Mouse (Mus musculus): ENCODE results near the gene Npy2r.

Npy2r gene

DNA sequence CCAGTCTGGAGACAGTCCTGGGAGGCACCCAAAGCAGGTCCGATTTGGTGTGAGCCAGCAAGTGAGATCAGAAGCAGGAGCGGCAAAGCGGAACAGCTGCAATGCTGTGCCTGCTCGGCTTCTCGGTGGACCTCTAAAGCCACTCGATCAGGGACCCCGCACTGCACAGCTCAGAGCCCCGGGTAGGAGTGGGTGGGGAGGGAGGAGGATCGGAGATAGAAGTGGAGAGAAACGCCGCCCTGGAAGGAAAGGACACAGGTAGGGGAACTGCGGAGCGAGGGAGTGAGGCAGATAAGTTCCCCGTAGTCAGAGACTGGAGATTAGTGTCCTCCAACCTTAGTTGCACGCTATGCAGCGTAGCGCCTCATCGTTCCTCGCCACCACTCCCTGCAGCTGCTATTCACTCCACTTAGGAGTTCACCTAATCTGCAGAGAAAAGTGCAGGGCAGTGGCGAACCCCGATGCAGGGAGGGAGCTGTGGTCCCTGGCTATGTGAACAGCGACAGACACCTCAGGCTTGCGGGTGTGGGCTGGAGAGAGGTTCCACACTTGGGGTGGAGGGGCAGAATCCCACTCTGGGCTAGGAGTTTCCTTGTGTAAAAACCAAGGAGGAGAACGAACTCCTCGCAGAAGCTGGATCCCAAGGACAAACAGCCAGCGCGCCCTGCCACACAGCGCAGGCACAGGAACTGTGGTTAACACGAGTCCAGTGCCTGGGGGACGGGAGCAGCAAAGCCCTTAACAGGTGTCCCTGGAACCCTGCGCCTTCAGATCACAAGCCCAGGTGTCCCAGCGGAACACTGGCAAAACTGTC, at the start of gene Npy2r:
Gene Npy2r, minus strand, starts transcription at position 177 of the 814 bp plus-strand sequence.
- DNase-seq (ENCODE audit: extremely low spot score, low read depth, low spot score): peak; percentile 5

DNA sequence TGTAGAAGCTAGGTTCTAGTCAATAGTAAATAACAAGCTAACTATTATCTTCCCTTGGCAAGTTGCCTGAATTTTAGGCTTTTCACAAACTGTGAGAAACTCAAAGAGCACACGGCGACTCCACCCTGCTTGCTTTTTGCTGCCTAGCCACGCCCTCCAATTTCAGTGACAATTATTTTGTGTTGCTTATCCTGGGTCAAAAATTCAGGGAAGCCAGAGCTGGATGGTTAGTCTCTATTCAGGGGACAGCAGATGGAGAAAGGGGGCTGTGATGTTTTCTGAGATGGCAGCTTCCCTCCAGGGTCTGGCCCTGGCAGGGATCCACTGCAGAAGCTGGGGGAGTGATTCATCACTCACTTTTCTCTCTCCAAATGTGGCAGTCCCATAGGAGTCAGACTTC, 9.9 kb upstream of the Npy2r start:
- no peak for DNase-seq (ENCODE audit: extremely low spot score, low read depth, low spot score)

DNA sequence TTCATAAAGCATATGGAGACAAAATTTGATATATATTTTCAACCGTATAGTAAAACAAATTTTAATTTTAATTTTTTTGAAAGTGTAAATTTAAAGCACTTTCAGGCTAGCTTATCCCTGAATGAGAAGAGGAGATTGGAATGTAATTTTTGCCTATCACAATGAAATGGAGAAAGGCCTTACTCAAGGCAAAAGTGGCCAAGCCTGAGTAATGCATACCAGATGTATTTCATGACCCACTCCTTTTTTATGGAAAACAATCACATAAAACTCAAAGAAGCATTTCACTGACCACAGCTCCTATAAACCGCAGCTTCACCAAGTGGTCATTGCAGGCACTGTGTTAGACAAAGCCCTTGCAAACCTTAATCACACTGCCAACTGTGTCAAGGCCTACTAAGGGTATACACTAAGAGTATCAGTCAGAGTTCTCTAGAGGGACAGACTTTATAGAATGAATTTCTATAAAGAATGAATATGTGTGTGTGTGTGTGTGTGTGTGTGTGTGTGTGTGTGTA, 8.5 kb upstream of the Npy2r start:
- peak; percentile 14 for DNase-seq (ENCODE audit: extremely low spot score, low read depth, low spot score)

DNA sequence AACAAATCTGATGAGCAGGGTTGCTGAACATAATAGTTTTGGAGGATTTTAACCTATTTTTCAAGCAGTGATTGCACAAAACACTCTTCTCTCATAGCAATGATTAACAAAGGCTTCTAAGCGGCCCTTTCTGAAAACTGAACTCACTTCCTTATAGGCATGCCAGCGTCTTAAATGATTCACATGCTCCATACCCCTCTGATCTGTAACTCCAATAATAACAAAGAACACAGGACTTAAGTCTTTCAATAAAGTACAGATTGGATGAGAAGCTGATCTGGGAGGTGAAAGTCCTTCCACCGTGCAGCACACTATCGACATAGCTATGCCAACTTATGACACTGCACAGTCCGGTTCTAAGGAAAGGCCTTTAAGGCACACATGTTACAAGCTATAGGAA, 2.0 kb upstream of the Npy2r start:
- DNase-seq (ENCODE audit: extremely low spot score, low read depth, low spot score): no peak

DNA sequence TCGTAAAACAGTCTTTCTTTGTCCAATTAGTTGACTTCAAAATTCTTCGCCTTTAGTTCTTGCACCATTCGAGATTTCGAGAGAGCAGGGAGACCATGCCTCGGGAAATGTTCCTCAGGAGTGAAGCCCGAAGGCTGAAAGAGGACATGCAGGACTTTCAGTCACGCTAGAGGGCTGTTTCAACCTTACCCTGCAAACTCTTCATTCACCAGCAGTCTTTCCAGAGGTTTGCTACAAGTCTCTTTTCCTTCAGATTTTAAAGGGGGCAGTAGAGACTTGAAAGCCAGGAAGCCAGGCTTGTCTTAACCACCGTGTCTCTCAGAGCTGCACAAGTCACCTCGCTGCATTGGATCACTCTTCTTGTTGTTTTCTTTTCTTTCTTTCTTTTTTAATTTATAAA, 869 bp upstream of the Npy2r start:
- peak; percentile 41 for DNase-seq (ENCODE audit: extremely low spot score, low read depth, low spot score)

DNA sequence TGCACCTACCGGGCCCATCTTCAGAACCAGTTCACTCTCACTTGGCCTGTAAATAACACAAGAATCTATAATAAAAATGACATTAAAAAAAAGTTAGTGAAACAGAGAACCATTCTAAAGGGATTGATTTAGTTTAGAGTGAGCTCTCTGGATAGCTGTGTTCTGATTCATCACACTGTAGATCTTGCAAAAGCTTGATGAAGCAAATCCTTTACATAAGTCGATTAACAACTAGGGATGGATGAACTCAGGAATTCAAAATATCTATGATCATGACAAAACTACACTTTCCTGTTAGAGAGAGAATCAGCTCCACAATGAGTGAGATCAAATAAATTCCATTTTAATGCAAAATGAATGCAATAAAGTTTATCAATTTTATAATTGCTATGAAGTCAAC, 6.4 kb downstream of the Npy2r start:
- DNase-seq (ENCODE audit: extremely low spot score, low read depth, low spot score): no peak

DNA sequence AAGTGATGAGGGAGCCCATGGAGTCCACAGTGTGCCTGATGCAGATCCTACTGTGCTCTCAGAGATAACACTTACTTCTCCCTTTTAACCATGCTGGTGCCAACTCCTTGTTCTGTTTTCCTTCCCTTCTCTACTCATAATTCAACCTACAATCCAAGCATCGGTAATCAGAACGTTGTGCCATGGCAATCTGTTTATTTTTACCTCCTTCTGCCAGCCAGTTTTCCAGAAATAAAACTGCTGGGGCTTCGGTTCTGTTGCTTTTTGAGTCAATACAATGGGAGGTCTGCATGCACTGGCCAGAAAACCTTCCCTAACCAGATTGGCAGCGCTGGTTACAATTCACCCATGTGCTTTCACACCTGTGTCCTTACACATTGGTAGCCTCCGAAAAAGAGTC, 7.9 kb downstream of the Npy2r start:
- DNase-seq (ENCODE audit: extremely low spot score, low read depth, low spot score): no peak

DNA sequence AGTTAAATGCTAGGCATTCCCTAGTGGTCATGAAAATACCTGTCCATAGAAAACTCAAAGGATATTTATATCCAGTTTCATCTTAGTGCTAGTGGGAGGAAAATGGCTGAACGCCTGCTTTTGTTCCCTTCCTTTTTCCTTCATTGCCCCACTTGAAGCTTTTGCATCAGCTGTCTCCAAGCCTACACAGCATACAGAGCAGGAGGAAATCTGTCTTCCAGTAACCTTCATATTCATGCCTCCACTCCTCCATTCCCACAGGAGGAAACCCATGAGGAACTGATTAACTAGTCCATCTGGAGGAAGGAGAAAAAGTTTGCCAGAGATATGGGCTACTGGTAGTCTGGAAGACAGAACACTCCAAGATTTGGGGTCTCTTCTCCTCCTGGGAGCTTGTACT, 23.1 kb downstream of the Npy2r start:
- no peak for DNase-seq (ENCODE audit: extremely low spot score, low read depth, low spot score)

DNA sequence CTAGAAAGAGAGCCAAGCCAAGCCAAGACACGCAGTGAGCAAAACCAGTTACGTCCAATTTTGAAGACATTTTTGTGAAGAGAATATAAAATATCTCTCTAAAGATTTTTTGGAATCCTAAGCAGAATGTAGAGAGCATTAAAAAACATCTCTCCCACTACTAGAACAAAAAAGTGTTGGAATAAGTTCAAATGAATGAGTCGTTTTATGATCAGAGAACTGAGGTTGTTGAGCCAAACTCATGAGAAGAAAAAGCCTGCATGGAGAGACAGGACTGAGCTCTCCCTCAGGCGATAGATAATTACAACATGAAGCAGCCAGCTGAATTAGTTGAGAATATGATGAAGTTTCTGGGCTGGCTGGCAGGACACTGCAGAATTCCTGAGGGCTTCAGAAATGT, 49.9 kb downstream of the Npy2r start:
- DNase-seq (ENCODE audit: extremely low spot score, low read depth, low spot score): no peak
